Mouse (Mus musculus): ENCODE measurements at regions not wholly inside any gene's neighbourhood (a gene's known extent, or its start where the extent isn't known, plus 50 kb on each side); places are given as distances from the start of the nearest gene placed in this dataset.

DNA sequence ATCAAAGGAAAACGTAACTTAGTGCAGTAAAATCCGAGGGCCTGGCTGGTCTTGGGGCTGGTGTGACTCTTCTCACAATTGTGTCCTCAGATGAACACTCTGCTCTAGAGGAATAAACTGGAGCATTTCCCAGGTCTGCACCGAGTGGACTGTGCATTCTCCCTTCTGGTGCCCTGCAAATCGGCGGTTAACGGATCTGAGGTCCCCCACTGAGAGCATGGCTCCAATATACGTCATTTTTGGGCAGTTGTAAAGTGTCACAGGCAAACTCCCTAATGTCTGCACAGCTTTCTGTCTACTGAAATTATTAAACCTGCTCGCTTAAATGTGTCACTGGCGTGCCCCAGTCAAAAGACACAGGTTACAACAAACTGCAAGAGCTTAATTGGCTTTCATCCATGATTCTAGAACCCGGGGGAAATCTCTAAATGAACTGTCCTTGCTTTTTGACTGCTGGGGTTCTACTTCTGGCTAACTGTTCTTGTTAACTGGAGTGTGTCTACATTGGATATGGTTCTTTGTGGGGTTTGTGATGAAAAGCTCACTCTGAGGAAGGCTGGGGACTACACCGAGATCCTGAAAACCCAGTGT lies 93.7 kb upstream of the Gm47985 start:
- no peak for DNase-seq (ENCODE audit: low spot score in 2 of 2)

DNA sequence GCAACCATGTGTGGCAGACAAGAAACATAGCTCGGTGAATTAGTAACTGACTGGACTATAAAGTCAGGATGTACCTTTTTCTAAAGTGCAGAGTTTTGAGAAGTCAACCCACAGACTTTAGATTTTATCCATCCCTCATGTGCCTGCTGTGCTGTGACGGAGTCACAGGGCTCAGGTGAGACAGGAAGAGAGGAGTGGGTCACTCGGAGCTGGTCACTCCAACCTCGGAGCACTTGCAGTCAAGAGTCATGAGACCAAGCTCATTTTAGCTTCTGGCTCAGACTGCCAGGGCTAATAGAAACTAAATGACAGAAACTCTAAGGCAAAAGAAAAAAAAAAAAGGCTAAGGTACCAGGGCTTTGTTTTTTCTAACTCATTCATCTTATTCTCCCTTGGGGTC lies 90.3 kb upstream of the Gm47985 start:
- DNase-seq (ENCODE audit: low spot score in 2 of 2): no peak

DNA sequence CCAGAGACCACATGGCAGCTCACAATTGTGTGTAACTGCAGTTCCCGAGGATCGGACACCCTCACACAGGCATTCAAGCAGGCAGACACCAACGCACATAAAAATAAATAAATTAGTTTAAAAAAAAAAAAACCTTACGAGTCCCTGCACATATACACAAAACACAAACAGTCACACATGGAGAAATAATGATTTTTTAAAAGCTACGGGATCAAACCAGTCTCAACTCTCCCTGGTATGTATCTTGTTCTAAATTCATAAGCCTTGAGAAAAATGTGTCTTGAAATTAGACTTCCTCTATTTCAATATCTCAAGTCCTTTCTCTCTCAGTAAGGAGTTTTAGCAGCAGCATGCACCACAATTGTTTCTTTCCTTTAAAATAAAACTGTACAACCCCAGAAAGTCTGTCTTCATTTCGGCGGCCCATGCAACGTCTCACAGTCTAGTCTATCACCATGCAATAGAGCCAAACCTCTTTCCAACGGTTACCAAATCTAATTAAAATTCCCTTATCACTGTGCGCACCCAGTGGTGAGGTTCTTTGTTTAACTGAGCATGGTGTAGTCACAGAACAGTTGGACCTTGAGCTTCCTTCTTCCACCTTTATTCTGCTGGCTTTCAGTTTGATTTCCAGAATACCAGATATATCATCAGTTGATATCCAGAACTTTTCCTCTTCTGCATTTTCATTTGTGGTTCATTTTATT lies 86.8 kb upstream of the Gm47985 start:
- no peak for DNase-seq (ENCODE audit: low spot score in 2 of 2)

DNA sequence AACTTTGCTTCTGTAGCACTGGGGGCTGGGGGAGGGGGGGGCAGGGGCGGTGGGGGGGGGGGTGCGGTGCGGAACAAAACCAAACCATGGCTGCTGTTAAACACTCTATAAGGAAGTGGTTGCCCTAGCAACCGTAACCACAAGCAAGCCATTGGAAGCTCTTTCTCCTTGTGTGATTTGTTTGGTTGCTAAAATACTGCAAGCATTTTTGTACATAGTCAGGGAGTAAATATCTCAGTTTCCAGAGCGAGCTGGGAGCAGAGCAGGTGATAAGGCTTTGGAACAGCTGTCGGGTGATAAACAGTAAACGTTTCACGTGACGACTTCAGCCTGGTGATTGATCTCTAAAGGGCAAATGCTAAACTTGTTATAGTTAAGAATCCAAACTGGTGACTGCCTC lies 86.3 kb upstream of the Gm47985 start:
- DNase-seq (ENCODE audit: low spot score in 2 of 2): no peak

DNA sequence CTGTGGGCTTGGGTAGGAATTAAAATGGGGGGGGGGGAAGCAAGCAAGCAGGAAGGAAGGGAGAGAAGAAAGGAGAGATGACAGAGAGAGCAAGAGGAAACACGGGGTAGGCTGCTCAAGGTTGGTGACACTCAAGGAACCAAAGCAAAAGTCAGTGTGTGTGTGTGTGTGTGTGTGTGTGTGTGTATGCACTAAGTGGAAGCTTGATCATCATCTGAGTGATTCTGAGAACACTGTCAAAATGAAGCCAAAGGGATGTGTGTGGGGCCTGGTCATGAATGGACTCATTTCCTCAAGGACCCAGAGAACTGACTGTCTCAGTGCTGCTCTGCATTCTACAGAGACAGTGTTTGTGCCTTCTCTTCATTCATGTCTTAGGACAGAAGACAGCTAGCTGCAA lies 84.8 kb upstream of the Gm47985 start:
- no peak for DNase-seq (ENCODE audit: low spot score in 2 of 2)

DNA sequence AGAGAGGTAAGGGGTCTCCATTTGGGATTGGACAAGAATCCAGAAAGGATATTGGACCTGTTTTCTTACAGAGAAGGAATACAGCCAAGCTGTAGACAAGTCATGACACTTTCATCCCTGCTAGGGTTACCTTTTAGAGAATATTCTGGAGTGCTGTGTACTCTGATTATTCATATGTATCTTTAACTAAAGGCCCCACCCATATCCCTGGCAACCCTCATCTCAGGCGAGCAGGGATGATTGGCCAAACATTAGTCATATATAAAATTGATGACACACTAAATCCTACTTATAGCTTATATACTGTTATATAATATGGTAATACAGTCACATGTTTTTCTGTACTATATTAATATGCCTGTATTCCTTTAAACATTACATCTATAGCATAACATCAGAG lies 83.6 kb upstream of the Gm47985 start:
- DNase-seq (ENCODE audit: low spot score in 2 of 2): no peak

DNA sequence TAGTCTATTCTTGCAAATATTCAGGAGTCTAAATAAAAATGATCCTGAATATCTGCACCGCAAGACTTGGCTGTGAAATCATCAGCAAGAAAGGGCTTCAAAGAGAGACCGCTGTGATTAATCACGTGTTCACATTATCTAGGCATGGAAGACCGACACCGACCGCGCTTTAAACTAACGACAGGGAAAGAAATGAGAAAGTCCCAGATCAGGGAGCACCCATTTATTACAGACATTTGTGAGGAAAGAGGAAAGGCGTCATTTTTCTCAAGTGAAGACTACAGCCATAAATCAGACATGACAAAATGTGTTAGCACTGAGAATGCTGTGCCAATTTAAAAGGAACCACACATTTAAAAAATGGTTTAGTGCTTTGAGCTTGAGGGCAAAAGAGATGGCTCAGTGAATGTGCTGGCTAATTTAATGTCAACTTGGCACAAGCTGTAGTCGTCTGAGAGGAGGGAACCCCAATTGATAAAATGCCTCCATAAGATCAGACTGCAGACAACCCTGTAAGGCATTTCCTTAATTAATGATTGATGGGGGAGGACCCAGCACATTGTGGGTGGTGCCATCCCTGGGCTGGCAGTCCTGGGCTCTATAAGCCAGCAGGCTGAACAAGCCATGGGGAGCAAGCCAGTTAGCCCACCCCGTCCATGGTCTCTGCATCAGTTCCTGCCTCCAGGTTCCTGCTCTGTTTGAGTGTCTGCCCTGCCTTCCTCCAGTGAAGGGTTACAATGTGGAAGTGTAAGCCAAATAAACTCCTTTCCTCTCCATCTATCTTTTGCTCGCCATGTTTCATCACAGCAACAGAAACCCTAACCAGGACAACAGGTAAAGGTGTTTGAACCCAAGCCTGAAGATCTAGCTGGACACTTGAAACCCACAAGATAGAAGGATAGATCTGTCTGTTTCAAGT lies 81.5 kb upstream of the Gm47985 start:
- DNase-seq (ENCODE audit: low spot score in 2 of 2): no peak

DNA sequence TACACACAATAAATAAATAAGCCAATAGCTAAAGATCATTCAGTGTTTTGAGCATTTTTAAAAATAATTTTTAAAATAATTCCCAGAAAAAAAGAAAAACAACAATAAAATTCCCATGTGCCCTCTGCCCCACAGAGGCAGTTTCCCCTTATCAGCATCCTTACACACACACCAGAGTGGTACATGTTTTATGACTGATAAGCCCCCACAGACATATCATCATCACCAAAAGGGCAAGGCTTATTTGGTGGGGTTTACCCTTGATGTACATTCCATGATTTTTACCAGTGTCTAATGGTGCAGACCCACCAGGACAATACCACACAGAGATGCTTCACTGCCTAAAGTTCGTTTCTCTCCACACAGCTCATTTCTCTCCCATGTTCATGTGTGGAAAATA lies 80.8 kb upstream of the Gm47985 start:
- DNase-seq (ENCODE audit: low spot score in 2 of 2): no peak

DNA sequence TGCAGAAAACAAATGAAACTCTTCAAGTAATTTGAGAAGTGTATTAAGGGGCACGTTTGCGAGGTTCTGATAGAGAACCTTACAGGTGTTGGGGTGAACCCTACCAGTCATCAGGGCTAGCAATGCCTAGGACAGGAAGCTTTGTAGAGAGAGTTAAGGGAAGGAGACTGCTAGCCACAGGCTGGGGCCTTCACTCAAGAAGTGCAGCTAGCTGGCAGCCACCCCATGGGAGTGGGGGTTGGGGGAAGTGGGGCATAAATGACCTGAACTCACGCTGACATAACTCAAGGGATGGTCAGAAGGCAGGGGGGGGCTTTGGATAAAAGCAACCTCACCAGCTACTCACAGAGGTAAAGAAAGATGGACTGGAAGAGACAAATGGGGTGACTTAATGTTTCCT lies 80.3 kb upstream of the Gm47985 start:
- DNase-seq (ENCODE audit: low spot score in 2 of 2): no peak

DNA sequence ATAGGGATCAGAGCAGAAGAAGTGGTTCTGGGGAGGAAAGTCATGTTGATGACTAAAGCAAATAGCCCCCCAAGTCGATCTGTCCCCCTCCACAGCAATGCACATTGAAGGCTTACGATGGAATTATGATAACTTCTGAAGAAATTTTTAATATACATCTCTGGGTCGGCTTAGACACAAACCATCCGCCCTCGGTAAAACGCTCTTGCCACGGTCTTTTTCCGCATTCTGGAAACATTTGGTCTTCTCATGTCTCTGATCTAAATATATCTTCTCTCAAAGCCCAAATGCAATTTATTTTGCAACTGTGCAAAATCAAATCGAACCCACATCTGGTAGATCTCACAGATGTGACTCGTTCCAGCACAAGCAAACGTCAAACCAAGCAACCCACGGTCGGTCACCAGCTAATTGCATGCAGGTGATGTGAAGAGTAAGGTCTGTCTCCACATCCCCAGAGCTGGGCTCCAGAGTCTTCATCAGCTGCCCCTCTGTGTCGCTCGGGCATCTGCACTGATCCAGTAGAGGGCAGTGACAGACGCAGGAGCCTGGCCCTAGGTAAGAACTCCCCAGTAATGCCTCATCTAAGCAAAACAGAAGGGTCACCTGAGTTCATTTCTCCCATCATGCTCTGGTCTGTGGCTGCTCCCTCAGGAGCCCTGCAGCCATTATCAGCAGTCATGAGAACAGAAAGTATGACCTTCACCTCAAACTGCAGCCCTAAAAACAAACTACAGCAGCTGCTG lies 79.5 kb upstream of the Gm47985 start:
- no peak for DNase-seq (ENCODE audit: low spot score in 2 of 2)

DNA sequence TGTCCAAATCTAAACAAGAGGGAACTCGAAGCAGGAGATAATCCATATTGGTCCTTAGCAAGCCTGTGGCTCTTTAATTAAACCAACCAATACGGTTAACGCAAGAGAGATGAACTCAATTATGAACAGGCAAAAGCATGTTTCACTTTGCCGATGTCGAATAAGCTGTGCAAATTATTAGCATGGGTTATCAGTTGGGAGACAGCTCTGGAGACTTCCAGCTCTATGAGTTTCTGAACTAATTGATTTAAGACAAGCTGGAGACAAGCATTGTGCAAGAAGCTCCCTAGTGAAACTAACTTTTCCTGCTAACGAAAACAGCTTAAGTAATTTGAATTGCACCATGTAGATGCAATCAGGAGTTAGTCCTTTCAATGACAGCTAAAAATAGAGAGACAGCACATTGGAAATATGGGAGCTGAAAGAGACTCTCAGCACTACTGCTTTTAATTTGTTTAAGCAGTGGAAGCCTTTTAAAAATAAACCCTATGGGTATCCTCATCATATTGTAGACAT lies 78.8 kb upstream of the Gm47985 start:
- no peak for DNase-seq (ENCODE audit: low spot score in 2 of 2)

DNA sequence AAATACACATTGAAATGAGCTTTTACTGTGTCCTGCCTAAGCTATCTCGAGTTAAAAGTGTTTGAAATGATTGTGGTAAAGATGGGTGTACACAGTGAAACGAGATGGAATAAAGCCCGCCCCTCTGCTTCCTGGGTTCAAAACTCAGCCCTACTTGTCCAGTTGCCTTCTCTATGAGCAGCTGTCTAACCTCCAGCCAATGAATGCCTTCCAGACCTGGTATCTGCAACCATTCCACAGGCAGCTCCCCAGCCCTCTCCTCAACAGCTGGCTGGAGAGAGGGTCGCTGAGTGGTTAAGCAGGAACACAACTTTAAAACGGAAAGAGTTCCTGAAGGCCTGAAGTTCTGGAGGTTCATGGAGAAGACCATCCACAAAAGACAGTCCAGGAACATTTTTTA lies 78.0 kb upstream of the Gm47985 start:
- no peak for DNase-seq (ENCODE audit: low spot score in 2 of 2)

DNA sequence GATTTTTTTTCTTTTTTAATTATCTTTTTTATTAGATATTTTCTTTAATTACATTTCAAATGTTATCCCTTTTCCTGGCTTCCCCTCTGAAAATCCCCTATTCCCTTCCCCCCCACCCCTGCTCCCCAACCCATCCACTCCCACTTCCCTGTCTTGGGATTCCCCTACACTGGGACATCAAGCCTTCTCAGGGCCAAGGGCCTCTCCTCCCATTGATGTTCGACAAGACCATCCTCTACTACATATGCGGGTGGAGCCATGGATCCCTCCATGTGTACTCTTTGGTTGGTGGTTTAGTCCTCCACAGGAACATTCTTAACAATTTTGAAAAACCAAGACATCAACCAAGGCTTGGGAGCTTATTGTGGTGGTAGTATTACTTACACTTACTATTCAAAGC lies 77.5 kb upstream of the Gm47985 start:
- no peak for DNase-seq (ENCODE audit: low spot score in 2 of 2)

DNA sequence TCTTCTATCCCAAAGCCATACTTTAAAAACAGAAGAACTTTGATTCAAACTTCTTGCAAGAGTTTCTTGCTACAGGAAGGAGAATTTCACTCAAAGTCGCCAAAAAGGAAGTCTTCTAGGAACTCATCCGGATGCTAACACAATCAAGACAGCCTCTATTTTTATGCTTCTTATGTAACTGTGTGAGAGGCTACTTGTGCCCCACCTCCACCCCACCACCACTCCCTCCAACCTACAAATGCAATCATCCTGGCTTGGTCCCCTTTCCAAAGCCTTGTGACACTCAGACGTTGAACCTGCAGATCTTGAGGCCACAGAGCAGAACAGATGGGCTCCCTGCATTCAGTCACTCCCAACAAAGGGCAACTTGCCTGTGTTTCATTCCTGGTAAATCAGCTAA lies 77.1 kb upstream of the Gm47985 start:
- DNase-seq (ENCODE audit: low spot score in 2 of 2): no peak

DNA sequence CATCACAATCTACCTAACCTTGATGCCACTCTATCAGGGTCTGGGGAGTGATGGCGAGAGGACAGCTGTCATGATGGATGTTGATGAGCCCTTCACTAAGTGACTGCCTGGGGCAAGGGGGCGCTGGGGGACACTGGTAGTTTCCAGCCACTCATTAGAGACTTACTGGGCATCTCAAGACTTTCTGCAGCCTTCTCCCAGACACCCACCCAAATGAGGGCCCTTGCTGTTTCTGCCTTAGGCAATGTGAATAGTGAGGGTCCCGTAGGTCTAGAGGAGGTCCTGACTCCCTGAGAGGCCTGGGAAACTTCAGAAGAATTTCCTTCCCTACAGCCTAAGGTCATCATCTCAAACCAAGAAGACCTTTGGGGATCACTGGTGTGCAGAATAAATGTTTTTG lies 74.9 kb upstream of the Gm47985 start:
- DNase-seq (ENCODE audit: low spot score in 2 of 2): no peak

DNA sequence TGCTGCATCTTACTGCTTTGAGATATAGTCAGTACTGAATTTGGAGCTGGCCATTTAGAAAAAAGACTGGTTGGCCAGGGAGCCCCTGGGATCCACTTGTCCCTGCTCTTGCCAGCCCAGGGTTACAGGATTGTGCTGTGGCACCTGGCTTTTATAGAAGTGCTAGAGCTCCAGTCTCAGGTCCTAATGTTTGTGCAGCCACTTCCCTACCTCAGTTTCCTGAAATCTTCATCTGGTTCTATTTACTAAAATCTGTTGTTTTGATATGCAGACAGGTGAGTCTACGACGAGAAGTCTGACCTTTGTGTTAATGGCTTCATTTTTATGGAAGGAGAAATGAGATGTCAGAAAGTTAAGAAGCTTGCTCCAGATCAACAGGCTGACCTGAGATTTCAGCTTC lies 73.0 kb upstream of the Gm47985 start:
- DNase-seq (ENCODE audit: low spot score in 2 of 2): no peak

DNA sequence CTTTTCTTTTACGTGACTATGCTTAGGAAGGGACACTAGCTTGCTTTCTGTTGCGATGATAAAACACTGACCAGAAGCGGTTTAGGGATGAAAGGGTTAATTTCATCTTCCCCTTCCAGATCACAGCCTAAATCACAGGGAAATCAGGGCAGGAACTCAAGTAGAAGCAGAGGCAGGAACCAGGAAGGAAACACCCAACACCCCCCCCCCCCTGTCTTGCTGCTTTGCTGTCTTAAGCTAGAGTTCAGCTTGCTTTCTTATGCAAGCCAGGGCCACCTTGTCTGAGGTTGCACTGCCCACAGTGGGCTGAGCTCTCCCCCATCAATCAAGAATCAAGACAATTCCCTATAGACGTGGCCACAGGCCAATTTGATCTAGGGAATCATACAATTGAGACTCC lies 71.9 kb upstream of the Gm47985 start:
- no peak for DNase-seq (ENCODE audit: low spot score in 2 of 2)

DNA sequence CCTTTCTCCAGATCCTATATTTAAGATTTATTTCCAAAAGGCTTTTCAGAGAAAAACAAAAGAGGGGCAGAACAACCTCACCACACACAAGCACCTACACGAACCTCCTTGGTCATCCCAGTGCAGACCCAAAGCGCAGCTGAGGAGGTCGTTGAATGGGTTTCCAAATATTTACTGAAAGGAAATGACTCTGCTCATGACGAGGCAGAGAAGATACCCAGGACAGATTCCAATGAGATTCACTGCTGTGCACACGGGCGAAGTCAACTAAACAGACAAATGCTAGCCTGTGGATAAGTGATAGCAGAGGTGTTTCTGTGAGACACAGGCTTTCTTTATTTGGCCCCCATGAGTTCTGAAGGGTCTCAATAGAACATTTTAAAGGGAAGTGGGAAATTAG lies 70.7 kb upstream of the Gm47985 start:
- no peak for DNase-seq (ENCODE audit: low spot score in 2 of 2)

DNA sequence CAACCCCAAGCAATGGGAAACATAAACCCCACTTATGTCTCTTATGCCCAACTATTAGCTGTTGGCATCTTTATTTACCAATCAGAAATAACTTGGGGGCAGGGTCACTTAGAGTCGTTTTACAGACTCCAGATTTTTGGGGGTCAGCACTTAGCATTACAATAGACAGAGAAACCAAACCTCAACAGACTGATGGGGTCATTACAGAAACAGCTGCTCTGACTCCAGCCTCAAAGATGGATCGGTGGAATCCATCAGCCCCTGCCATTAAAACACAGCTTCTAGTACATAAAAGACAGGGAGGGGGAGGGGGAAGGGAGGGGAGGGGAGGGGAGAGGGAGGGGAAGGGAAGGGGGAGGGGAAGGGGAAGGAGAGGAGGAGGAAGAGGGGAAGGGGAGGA lies 69.9 kb upstream of the Gm47985 start:
- DNase-seq (ENCODE audit: low spot score in 2 of 2): no peak

DNA sequence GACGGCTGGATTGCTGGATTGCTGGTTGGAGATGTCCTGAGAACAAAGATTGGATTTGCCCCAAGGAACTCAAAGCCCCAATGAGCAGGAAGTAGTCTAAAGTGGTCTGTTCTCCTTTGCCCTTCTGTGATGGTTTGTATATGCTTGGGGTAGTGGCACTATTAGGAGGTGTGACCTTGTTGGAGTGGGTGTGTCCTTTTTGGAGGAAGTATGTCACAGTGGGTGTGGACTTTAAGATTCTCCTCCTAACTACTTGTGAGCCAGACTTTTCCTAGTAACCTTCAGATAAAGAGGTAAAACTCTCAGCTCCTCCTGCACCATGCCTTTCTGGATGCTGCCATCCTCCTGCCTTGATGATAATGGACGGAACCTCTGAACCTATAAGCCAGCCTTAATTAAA lies 69.1 kb upstream of the Gm47985 start:
- no peak for DNase-seq (ENCODE audit: low spot score in 2 of 2)

DNA sequence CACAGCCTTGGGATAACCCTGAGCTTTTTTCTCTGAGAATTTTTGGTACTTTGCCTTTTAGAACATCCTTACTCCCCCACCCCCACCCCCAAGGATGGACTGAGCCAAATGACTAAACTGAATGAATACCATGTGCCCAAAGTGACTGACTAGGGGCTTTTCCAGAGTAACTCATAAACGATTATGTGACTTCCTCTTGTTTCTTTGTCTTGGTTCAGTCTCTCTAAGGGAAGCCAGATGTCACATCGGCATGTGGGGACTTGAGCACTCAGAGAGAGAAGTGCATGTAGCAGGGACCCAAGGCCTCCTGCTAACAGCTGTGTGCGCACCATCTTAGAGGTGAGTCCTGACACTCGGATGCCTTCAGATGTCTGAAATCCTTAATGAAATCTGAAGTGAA lies 63.8 kb upstream of the Gm47985 start:
- DNase-seq (ENCODE audit: low spot score in 2 of 2): no peak

DNA sequence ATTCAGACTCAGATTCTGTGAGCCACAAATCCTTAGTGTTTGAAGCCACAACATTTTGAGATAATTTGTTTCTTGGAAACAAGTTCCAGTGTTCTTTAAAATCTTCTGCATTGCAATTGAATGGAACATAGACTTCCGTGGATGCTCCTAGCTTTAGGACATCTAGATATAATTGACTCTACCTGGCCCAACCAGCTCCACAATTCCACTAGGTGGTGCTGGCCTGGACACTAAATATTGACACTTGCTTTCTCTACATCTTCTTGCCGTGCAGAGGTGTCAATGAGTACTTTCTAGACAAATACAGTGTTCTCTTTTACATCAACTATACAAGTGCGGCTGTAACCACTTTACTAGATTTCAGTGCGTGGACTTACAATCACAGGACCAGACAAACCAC lies 63.4 kb upstream of the Gm47985 start:
- DNase-seq (ENCODE audit: low spot score in 2 of 2): no peak
